Mouse (Mus musculus) c-Kit-negative CD71-positive TER-119-positive erythroid progenitor cells, embryonic 14.5 days (primary cell): Measurements from ENCODE around the gene Olfr1423.
"Not testable (repeated sequence)": the region's sequence is repeated elsewhere in the genome, so short reads cannot be mapped to it uniquely, and the experiment has no call there.

ENCODE experiments used
- DNase-seq: peaks from one replicate; pipeline ENCODE4 v3.0.0-alpha.2; 2013; ENCODE audit warnings: low read depth, low spot score

Gene Olfr1423

GRCm38 (mm10) chr19:12041217-12041616, at the start of gene Olfr1423:
Gene Olfr1423 (minus strand): TSS chr19:12041317.
- no peak for DNase-seq

- DNase-seq = not testable (repeated sequence)
These were observed 36.5 kb upstream of the Olfr1423 start, which contains the start of gene Olfr1425 for GRCm38 (mm10) chr19:12077631-12078030. Gene Olfr1425 (minus strand): TSS chr19:12077731.

GRCm38 (mm10) chr19:12069546-12069945, 28.4 kb upstream of the Olfr1423 start:
- not testable (repeated sequence) for DNase-seq

- not testable (repeated sequence) for DNase-seq
These were observed 26.7 kb upstream of the Olfr1423 start for GRCm38 (mm10) chr19:12067806-12068205.

GRCm38 (mm10) chr19:12062582-12062981, 21.5 kb upstream of the Olfr1423 start, which contains the start of gene Olfr1424:
Gene Olfr1424 (minus strand): TSS chr19:12062682.
- not testable (repeated sequence) for DNase-seq

- no peak for DNase-seq
These were observed 2.0 kb upstream of the Olfr1423 start for GRCm38 (mm10) chr19:12043163-12043562.

- DNase-seq = no peak
These were observed 3.4 kb downstream of the Olfr1423 start for GRCm38 (mm10) chr19:12037727-12038126.

GRCm38 (mm10) chr19:12026606-12027005, 14.5 kb downstream of the Olfr1423 start:
- no peak for DNase-seq

- DNase-seq = no peak
These were observed 15.8 kb downstream of the Olfr1423 start for GRCm38 (mm10) chr19:12025333-12025732.

- no peak for DNase-seq
These were observed 17.0 kb downstream of the Olfr1423 start for GRCm38 (mm10) chr19:12024149-12024548.

GRCm38 (mm10) chr19:12016192-12016591, 24.9 kb downstream of the Olfr1423 start:
- DNase-seq = no peak

- no peak for DNase-seq
These were observed 25.4 kb downstream of the Olfr1423 start for GRCm38 (mm10) chr19:12015708-12016107.

- no peak for DNase-seq
These were observed 27.9 kb downstream of the Olfr1423 start for GRCm38 (mm10) chr19:12013228-12013627.

GRCm38 (mm10) chr19:12012615-12013014, 28.5 kb downstream of the Olfr1423 start:
- no peak for DNase-seq

GRCm38 (mm10) chr19:12011560-12012556, 29.3 kb downstream of the Olfr1423 start:
- DNase-seq = peak; percentile 83

- DNase-seq = peak; percentile 76
These were observed 30.1 kb downstream of the Olfr1423 start for GRCm38 (mm10) chr19:12010916-12011559.

GRCm38 (mm10) chr19:12010281-12010771, 30.8 kb downstream of the Olfr1423 start:
- peak; percentile 55 for DNase-seq

- DNase-seq = peak; percentile 58
These were observed 31.4 kb downstream of the Olfr1423 start for GRCm38 (mm10) chr19:12009501-12010280.

- DNase-seq = peak; percentile 32
These were observed 32.4 kb downstream of the Olfr1423 start for GRCm38 (mm10) chr19:12008410-12009380.
